Mouse (Mus musculus) ES-Bruce4 (cell line): ENCODE results near the gene Prep.

ENCODE experiments used
- CTCF ChIP-seq: IDR thresholded peaks from one replicate; pipeline ENCODE4 v1.8.1; 2011; ENCODE audit warnings: low read depth, low read length
- POLR2A ChIP-seq: IDR thresholded peaks from one replicate; pipeline ENCODE4 v1.8.1; 2011; ENCODE audit warnings: low read length; ENCODE audit not compliant: insufficient read depth

GRCm38 (mm10) chr10:45106541-45106940, 39.5 kb downstream of the Prep start:
- TF ChIP-seq CTCF (no peak), POLR2A (no peak)
